Mouse (Mus musculus) forebrain, postnatal 0 days (tissue): ENCODE measurements at regions not wholly inside any gene's neighbourhood (a gene's known extent, or its start where the extent isn't known, plus 50 kb on each side); places are given as distances from the start of the nearest gene placed in this dataset.

Experiments used
- ATAC-seq: fragments of 200-750 bp; cut with Nextera tagmentation; 2 replicates; pipeline ENCODE4 v1.8.0; 2017; ENCODE audit warnings: mild to moderate bottlenecking, moderate library complexity
- DNase-seq: peaks from one replicate; pipeline ENCODE4 v3.0.0-alpha.2; 2015
- H3K27ac ChIP-seq: fragments of 300-500 bp; sonication (generic); 2 replicates; pipeline ENCODE4 v1.5.1; 2014; ENCODE audit warnings: low read depth, mild to moderate bottlenecking, antibody characterized with exemption, low read length, moderate library complexity, mixed read lengths
- H3K27me3 ChIP-seq: fragments of 300-500 bp; sonication (generic); 2 replicates; pipeline ENCODE4 v1.6.1; 2014; ENCODE audit warnings: mild to moderate bottlenecking, low read length, mixed read lengths; ENCODE audit not compliant: insufficient read depth
- H3K36me3 ChIP-seq: fragments of 300-500 bp; sonication (generic); 2 replicates; pipeline ENCODE4 v1.6.1; 2014; ENCODE audit warnings: mild to moderate bottlenecking, moderate library complexity; ENCODE audit not compliant: insufficient read depth
- H3K4me1 ChIP-seq: fragments of 300-500 bp; sonication (generic); 2 replicates; pipeline ENCODE4 v1.6.1; 2014; ENCODE audit warnings: antibody characterized with exemption; ENCODE audit not compliant: insufficient read depth
- H3K4me2 ChIP-seq: fragments of 300-500 bp; sonication (generic); 2 replicates; pipeline ENCODE4 v1.6.1; 2014; ENCODE audit warnings: low read depth, mild to moderate bottlenecking, moderate library complexity
- H3K4me3 ChIP-seq: fragments of 300-500 bp; sonication (generic); 2 replicates; pipeline ENCODE4 v1.5.1; 2014; ENCODE audit warnings: low read depth, low read length, mixed read lengths
- H3K9ac ChIP-seq: fragments of 300-500 bp; sonication (generic); 2 replicates; pipeline ENCODE4 v1.6.1; 2014; ENCODE audit warnings: mild to moderate bottlenecking
- H3K9me3 ChIP-seq: fragments of 300-500 bp; sonication (generic); 2 replicates; pipeline ENCODE4 v1.6.1; 2016; ENCODE audit warnings: low read length
- CTCF ChIP-seq: sonication (generic); IDR thresholded peaks from 2 replicates; pipeline ENCODE4 v1.5.1; 2016; ENCODE audit warnings: antibody characterized with exemption, control low read depth, low read depth
- WGBS: fragments of 180-500 bp; shearing (Covaris S2); extraction: QIAGEN DNeasy Blood & Tissue Kit; methylation state at CpG from one replicate; pipeline ENCODE4 v1.1.7; 2014; 5-methylcytosine and 5-hydroxymethylcytosine counted together

DNA sequence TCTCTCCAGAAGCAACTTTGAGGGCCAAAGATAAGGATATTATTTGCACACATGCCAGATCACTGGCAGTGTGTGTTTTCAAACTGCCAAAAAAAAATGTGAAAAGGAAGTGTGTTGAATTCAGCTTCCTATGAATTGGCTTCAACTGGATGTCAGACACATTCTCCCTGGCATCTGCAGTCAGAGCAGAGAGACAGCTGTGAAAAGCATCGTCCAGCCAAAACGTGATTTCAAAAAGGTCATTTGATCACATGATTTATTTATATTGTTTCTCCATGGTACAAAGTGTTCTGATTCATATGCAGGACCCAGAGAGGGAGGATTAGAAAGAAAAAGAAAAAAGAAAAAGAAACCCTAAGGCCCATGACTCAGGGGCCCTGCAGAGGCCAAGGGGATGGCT lies 207.2 kb upstream of the Adamts9 start:
- no peak overlapping the region for H3K9ac ChIP-seq
- 31% methylated on average over 2 of the region's 2 CpGs for WGBS
- DNase-seq (peak; percentile 16), ATAC-seq (no peak)
- H3K4me2 ChIP-seq: no peak overlapping the region
- no peak overlapping the region for H3K27ac ChIP-seq
- H3K36me3 ChIP-seq: no peaks in the 10 kb centered on the region
- no peaks in the 10 kb centered on the region for H3K4me1 ChIP-seq
- no peak overlapping the region for H3K4me3 ChIP-seq
- H3K9me3 ChIP-seq: no peaks in the 10 kb centered on the region
- no peaks in the 10 kb centered on the region for H3K27me3 ChIP-seq
- no peak for TF ChIP-seq CTCF

DNA sequence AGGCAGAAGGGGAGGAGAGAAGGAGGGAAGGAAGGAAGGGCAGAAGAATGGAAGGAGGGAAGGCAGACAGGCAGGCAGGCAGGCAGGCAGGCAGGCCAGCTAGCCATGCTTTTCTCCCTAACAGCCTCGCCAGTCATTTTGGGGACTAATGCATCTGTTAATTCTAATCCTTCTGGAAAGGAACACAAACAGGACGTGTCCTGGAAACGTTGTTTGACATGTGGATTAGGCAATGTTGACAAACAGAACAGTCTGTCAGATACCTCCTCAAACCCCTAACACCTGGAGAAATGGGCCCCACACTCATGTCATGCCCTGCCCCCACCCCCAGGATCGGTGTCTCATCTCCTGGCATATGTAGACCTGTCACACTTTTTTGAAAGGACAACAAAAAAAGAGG lies 206.7 kb upstream of the Adamts9 start:
- Histone ChIP-seq H3K4me2 (no peak overlapping the region), H3K9ac (no peak overlapping the region), H3K27me3 (no peaks in the 10 kb centered on the region), H3K4me1 (no peaks in the 10 kb centered on the region), H3K27ac (no peak overlapping the region), H3K4me3 (no peak overlapping the region), H3K9me3 (no peaks in the 10 kb centered on the region), H3K36me3 (no peaks in the 10 kb centered on the region)
- 34% methylated on average over 4 of the region's 4 CpGs for WGBS
- DNase-seq (no peak), ATAC-seq (no peak)
- no peak for TF ChIP-seq CTCF

DNA sequence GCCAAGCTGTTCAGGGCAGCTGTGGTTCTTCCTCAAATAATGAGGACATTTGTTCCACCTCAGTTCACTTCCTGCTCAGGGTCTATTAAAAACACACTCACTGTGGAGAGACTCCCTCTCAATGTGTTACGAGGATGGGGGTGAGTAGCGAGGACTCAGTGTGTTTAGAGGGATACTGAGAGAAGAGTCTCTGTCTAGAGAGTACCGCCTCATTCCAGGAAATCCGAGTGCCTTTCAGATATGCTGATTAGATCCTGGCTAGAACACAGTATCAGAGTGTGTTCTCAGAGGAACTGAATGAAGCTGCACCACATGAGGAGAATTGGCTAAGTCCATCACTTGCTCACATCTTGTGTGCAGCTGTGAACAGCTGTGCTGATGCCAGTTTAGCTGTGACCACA lies 197.0 kb upstream of the Adamts9 start:
- no peak for TF ChIP-seq CTCF
- Histone ChIP-seq H3K27ac (no peak overlapping the region), H3K27me3 (no peaks in the 10 kb centered on the region), H3K9me3 (no peaks in the 10 kb centered on the region), H3K4me1 (no peaks in the 10 kb centered on the region), H3K4me3 (no peak overlapping the region), H3K36me3 (no peaks in the 10 kb centered on the region), H3K4me2 (no peak overlapping the region), H3K9ac (no peak overlapping the region)
- 29% methylated on average over 4 of the region's 4 CpGs for WGBS
- ATAC-seq (peak; percentile 84), DNase-seq (peak; percentile 39)

DNA sequence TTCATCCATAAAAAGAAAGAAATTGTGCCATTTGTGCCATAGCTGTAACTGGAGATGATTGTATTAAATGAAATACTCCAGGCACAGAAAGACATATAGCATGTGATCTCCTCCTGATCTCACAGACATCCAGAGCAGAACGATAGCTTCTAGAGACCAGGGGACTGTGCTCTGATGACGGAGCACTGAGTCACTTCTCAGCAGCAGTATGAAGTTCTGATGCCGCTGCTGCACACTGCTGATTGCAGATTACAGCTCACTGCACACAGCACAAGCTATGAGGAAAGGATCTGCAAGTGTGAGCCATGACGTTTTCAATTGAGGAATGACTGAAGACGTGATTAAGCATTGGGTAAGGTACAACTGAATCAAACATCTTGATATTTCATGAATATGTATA lies 190.6 kb upstream of the Adamts9 start:
- H3K9me3 ChIP-seq: no peaks in the 10 kb centered on the region
- H3K4me2 ChIP-seq: no peak overlapping the region
- ATAC-seq: no peak
- no peak for TF ChIP-seq CTCF
- H3K4me3 ChIP-seq: no peak overlapping the region
- H3K4me1 ChIP-seq: no peaks in the 10 kb centered on the region
- no peak overlapping the region for H3K9ac ChIP-seq
- H3K27ac ChIP-seq: no peak overlapping the region
- H3K27me3 ChIP-seq: no peaks in the 10 kb centered on the region
- DNase-seq: no peak
- 77% methylated on average over 5 of the region's 5 CpGs for WGBS
- no peaks in the 10 kb centered on the region for H3K36me3 ChIP-seq

DNA sequence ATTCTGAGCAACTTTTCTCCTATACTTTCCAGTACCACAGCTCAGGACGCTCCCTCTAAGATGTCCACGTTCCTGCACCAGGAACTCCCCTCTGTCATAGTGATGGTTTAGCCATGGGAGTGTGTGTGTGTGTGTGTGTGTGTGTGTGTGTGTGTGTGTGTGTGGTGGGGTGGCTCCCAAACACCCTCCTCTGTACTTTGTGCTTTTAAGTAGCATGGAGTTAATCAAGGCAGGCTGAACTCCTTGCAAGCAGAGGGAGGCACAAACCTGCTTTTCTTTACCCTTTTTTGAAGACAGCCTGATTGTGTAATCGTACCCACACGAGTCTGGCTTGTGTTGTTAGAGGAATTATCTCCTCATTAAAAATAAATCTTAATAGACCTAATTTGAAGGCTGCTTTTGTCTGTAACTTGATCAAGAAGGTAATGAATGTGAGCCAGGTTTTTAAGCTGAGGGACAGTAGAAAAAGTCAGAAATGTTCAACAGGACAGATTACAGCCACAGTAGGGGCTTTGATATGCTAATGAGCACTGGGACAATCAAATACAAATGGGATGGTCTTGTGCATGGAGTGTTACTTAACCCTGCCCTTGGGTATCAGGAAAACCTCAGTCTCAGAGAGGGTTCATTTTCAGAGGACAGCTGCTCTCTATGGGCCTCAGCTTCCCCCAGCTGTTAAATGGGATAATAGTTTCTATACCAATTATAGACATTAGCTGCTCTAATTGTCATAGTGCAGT lies 187.8 kb upstream of the Adamts9 start:
- 12% methylated on average over 4 of the region's 4 CpGs for WGBS
- H3K36me3 ChIP-seq: no peaks in the 10 kb centered on the region

DNA sequence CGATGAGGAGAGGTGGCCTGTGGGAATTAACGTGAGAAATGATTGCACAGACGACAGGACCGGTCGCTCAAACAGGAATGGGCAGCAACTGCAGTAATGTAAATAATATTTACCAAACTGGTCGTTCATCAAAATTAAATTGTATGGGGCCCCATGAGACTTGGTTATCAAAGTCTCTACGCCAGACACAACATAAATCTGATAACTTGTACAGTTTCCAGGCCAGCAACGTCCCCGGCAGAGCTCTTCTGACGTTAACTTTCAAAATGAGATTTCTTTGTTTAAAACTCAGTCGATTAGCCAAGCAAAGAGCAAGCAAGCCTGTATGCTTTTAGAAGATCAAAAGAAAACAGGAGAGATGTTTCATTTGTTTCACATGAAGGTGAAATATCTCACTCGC lies 176.2 kb upstream of the Adamts9 start:
- WGBS: 75% methylated on average over 12 of the region's 12 CpGs
- H3K36me3 ChIP-seq: no peaks in the 10 kb centered on the region
- ATAC-seq (no peak), DNase-seq (no peak)
- H3K27ac ChIP-seq: no peak overlapping the region
- H3K9ac ChIP-seq: no peak overlapping the region
- no peak for TF ChIP-seq CTCF
- H3K27me3 ChIP-seq: no peaks in the 10 kb centered on the region
- no peak overlapping the region for H3K4me3 ChIP-seq
- H3K4me1 ChIP-seq: no peaks in the 10 kb centered on the region
- no peak overlapping the region for H3K4me2 ChIP-seq
- H3K9me3 ChIP-seq: no peaks in the 10 kb centered on the region

More for the DNA sequence above, 187.8 kb upstream of the Adamts9 start:
- no peak for ATAC-seq
- Histone ChIP-seq H3K9me3 (no peaks in the 10 kb centered on the region), H3K27ac (no peak overlapping the region), H3K9ac (no peak overlapping the region), H3K4me1 (no peaks in the 10 kb centered on the region), H3K4me2 (no peak overlapping the region), H3K27me3 (no peaks in the 10 kb centered on the region), H3K4me3 (no peak overlapping the region)
- no peak for DNase-seq
- TF ChIP-seq CTCF: no peak

DNA sequence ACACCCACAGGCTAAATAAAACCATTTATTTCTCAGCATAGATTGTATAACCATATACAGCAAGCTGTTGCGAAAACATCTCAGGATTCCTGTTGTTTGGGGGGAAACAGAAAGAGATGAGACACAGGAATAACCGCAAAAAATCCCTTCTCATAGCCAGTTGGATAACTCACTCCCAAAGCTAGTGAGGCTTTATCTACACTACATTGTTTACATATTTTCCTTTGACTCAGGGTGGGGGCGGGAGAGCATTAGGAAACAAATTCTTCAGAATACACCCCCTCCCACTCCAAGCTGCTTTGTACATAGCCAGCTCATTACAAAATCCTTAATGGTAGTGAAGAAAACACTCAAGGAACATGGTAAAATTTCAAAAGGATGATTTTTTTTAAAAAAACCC lies 170.1 kb upstream of the Adamts9 start:
- no peak overlapping the region for H3K27ac ChIP-seq
- no peak overlapping the region for H3K9ac ChIP-seq
- no peaks in the 10 kb centered on the region for H3K9me3 ChIP-seq
- no peaks in the 10 kb centered on the region for H3K36me3 ChIP-seq
- no peak for TF ChIP-seq CTCF
- ATAC-seq (no peak), DNase-seq (no peak)
- H3K4me2 ChIP-seq: no peak overlapping the region
- no peaks in the 10 kb centered on the region for H3K27me3 ChIP-seq
- H3K4me1 ChIP-seq: no peaks in the 10 kb centered on the region
- no peak overlapping the region for H3K4me3 ChIP-seq
- WGBS: 92% methylated on average over 3 of the region's 3 CpGs
